Mouse (Mus musculus) stomach, postnatal 0 days (tissue): ENCODE results near the gene Frem2.

Source experiments
- CTCF ChIP-seq: IDR thresholded peaks from 2 replicates; pipeline ENCODE4 v1.5.1; 2016; ENCODE audit warnings: antibody characterized with exemption, low read depth, mild to moderate bottlenecking, moderate library complexity
- EP300 ChIP-seq: optimal IDR thresholded peaks from 2 replicates; pipeline ENCODE3; 2016; ENCODE audit warnings: antibody characterized with exemption

DNA sequence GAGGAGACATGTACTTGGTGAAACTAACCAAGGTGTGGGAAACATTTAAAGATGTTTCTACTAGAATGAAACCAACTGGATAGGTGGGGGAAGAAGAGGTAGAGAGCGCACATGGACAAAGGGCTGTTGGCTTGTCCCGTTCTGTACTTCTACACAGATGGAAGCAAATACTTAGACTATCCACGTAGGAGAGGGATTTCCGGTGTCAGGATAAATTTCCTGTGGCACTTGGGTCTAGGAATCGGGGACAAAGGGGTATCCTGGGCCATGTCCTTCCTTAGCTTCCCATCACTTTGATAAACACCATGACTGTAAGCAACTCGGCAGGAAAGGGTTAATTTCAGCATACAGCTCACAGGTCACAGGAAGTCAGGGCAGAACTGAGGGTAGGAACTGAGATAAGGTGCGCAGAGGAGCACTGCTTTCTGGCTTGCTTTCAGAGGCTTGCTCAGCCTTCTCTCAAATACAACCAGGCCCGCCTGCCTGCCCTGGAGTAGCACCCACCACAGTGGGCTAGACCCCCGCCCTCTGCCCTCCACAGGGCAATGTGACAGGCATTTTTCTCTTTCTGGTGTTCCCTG lies 170.1 kb downstream of the Frem2 start:
- TF ChIP-seq CTCF (no peak), EP300 (no peak)
